Mouse (Mus musculus) left cerebral cortex, postnatal 4 days (tissue): ENCODE results near the gene Myh1. TPM values are rescaled to one million over a fixed set of nuclear protein-coding genes. Genes with fewer than 3 reads are reported as not detected.

ENCODE experiments used
- DNase-seq: peaks from one replicate; pipeline ENCODE4 v3.0.0-alpha.2; 2022
- intact Hi-C: fragments of 180-260 bp; cut with DNase I; formaldehyde crosslinking; loops from one replicate; pipeline ENCODE4 v1.15.1; 2025
- total RNA-seq, 2 experiments: library from RNA; stranded (reverse); gene quantifications; 2 replicates each; pipeline ENCODE4 v1.2.3; 2021

Gene Myh1
- under 1 TPM; 0.30 to 0.32 TPM for total RNA-seq

DNA sequence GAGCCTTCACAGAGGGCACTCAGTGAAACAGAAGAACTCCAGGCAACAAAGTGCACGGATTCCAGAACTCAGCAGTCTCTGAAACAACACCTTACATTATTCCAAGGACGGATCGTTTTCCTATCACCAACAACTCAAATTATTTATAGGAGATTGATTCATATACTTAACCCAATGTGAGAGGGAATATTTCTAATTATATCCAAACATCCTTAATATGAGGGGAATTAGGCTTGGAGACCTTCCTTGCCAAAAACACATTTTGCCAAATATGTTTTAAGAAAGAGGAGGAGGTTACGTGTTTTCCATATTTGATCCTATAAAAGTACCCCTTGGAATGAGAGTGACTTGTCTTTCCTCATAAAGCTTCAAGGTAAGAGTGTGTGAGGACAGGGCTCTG lies at the start of gene Myh1:
TSS of gene Myh1 (plus strand) at position 301 of the 400 bp plus-strand sequence.
- no peak for DNase-seq
- intact Hi-C loops, result no loop called here

DNA sequence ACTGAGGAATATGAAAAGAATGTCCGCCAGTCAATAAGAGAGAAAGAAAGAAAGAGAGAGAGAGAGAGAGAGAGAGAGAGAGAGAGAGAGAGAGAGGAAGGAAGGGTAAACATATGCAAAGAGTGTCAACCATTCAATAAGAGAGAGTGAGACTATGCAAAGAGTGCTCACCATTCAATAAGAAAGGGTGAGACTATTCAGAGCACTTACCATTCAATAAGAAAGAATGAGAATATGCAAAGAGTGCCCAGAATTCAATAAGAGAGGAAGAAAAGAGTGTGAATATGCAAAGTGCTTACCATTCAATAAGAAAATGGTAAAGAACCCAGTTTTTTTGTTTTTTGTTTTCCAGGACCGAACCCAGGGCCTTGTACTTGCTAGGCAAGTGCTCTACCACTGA lies 49.6 kb upstream of the Myh1 start:
- intact Hi-C loops, result no loop called here
- DNase-seq, result no peak

DNA sequence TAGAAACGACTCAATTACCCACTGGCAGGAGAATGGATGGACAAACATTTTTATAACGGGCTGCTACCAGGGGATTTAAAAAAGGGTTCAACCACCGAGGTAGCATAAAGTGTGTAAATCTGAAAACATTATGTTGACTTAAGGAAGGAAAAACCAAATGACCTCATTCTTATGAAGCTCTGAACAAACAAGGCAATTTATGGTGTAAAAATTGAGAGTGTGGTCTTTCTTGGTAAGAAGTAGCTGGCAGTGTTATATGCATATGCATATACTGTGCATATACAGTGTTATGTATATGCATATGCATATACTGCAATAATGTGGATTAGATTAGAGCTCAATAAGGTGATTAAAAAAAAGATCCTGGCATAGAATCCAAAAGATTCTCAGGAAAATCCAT lies 48.7 kb upstream of the Myh1 start:
- intact Hi-C loops, result no loop called here
- DNase-seq, result no peak

DNA sequence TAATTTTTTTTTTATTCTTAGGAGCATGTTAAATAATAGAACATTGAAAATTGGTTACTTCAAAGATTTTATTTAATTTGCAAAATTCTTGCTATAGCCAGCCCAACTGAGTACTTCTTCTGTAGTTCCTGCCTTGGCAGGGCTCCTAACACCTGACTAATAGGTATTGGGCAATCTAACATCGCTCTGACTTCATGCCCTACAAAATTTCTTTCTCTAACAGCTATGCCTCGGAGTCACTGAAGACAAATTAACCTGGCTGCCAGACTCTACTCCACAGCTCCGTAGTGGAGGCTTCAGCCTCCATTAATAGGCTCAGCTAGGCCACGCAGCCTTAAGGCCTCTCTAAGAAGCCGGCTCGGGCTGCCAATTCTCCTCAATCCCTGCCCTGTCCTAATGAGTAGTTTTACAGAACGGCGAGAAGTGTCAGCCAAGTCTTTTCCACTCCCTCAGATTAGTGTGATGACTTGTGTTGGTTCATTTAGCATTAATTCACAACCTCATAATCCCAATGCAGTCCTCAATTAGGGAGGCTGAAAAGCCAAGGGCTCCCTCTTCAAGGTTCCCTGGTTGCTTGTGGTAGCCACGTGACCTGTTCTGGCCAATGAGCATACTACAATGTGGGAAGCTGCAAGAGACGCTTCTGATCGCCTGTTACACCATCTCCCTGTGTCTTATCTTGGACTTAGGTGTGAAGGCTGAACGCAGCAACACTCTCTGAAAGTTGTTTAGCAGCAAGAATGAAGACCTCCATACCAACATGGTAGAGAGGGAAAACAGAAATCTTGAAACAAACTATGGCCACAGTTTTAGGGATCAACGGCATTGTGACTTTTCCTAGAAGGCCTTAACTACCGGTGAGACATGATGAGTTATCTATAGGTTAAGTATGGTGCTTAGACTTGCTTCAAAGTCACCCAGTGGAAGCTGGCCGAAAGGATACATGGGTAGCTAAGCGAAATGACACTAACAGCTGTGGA lies 47.9 kb upstream of the Myh1 start:
- no peak for DNase-seq

DNA sequence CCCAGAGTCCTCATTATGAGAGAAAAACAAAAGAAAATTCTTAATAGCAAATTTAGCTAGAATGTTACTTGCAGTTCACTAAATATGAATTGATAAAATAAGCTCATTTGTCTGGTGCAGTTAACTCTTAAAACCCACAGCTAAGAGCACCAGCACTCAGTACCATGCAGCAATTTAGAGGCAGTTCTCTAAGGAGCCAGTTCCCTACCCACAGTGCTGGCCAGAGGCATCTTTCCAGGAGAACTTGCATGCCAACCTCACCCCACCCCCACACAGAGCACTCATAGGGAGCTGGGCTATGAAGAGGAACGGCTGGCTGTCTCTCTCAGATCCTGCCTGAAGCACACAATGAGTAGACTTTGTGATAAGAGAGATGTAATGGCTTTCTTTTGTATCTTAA lies 46.7 kb upstream of the Myh1 start:
- intact Hi-C loops, result no loop called here
- DNase-seq, result peak; percentile 57

More for the DNA sequence above, 47.9 kb upstream of the Myh1 start:
- intact Hi-C loops, result no loop called here

DNA sequence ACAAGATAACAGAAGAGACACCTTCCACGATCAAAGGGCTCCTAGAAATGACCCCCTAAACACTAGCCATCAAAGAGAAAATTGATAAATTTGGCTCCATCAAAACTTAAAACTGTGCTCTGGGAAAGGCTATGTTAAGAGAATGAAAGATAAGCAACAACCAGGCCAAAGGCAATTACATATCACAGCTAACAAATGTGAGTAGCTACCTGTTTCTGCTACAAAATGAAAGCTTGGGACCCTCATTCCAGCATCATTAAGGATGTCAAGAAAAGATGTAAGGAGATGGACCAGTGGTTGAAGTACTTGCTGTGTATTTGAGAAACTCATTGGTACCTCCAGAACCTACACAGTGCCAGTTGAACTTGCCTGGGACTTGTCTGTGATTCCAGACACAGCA lies 46.0 kb upstream of the Myh1 start:
- DNase-seq, result no peak
- intact Hi-C loops, result no loop called here

DNA sequence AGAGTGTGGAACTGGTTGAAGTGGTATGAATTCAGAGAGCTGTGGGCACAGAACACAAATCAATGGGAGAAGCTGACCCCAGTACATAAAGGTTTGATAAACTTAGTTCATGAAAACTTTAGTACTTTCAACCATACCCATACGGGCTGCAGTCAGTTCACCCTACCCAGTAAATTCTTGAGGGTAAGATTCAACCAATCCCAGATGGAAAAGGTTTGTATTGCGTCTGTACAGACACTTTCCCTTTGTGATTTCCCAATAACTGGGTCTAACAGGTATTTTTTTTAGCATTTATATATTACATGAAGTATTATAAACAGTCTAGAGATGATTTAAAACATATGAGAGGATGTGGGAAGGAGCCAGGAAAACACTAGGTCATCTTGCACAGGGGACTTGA lies 44.2 kb upstream of the Myh1 start:
- no peak for DNase-seq
- intact Hi-C loops, result no loop called here

DNA sequence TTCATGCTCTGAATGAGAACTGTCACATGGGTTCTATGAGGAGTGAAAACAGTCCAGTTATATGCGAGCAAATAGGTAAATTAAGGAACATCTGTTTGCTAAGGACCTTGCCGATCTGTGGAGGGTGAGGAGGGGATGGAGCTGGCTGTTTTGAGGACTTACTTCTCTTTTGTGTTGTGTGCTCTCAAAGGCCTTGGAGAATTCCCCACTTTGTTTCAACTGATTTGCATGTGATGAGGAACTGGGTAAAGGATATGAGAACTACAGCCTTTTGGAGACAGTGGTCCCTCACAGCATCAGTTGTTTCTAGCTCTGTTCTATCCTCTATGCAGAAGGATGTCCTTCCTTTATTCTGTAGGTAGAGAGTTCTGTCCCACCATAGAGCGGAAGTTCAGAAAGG lies 39.7 kb upstream of the Myh1 start:
- DNase-seq, result no peak
- intact Hi-C loops, result no loop called here

DNA sequence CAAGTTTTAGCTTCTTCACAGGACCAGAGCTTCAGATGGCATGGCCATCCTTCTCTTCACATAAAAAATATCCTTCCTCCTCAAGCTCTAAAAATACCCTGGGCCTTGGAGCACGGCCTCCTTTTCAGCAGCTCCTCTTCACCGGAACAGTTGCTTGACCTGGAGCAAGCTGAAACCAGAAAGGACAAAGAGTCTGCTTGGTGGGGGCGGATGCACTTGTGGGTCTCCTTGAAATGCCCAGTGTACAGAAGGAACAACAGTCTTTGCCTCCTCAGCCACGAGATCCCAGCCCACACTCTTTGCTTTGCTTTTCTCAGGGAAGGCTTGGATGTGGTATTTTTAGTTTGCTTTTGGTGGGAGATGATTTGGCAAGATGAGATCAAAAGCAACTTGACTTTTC lies 36.2 kb upstream of the Myh1 start:
- no peak for DNase-seq
- intact Hi-C loops, result no loop called here

DNA sequence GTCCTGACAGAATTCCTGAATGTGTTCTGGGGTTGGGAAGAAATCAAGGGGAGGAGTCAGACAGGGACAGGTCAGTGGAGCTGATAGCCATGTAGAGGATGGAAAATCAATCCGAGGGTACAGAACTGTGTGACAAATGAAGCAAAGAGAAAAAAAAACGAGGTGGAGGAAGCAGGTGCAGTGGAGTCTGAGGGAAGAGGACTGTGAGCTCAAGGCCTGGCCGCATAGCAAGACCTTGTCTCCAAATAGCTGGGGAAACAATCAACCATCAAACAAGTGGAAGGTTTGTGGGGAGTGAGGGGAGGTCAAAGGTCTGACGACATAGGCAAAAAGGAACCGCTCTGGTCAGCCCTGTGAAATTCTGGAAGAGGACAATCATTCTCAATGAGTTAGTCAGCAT lies 35.0 kb upstream of the Myh1 start:
- no peak for DNase-seq
- intact Hi-C loops, result no loop called here

DNA sequence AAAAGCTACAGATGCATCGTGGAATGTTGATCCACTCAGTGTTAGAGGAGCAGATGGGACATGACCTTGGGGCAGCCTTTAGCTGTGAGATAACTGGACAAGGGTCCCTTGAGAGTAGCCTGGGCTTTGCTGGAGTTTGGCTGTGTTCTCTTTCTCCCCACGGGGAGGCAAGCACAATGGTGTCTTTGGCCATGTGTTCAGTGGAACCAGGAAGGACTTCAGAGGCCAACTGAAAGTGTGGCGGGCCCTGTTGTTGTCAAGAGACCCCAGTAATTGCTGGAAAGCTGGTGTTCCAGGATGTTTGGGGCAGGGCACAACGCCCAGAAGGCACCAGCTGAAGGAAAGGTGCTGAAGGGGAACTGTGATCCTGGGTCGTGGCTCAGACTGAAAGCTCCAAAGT lies 30.6 kb upstream of the Myh1 start:
- DNase-seq, result peak; percentile 17
- intact Hi-C loops, result no loop called here

DNA sequence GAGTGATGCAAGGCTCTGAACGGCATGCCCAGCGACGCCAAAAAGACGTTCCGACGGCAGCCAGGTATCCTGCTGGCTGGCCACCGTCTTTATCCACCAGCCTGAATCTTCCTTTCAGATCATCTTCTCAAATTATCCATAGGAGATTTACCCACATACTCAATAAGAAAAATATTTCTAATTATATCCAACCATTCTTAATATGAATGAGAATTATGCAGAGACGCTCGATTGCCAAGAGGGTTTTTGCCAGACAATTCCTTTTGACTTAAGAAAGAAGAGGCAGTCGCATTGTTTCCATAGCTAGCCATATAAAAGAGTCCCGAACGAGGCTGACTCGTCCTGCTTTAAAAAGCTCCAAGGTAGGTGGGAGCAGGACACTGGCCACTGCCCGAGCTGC lies 29.1 kb upstream of the Myh1 start, which contains the start of gene Myh2:
TSS of gene Myh2 (plus strand) at position 301 of the 400 bp plus-strand sequence.
- no peak for DNase-seq
- intact Hi-C loops, result no loop called here

DNA sequence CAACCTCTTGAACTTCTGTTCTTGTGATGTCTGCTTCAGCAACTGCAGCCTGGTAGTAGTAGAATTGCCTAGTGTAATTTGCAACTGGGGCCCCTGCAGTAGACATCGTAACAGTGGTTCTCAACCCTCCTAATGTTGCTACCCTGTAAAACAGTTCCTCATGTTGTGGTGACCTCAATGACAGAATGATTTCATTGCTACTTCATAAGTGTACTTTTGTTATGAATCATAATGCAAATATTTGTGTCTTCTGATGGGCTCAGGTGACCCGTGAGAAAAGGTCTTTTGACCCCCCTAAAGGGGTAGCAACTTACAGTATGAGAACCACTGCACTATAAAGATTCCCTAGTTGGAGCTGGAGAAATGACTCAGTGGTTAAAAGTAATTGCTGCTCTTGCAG lies 27.4 kb upstream of the Myh1 start:
- no peak for DNase-seq
- intact Hi-C loops, result no loop called here

DNA sequence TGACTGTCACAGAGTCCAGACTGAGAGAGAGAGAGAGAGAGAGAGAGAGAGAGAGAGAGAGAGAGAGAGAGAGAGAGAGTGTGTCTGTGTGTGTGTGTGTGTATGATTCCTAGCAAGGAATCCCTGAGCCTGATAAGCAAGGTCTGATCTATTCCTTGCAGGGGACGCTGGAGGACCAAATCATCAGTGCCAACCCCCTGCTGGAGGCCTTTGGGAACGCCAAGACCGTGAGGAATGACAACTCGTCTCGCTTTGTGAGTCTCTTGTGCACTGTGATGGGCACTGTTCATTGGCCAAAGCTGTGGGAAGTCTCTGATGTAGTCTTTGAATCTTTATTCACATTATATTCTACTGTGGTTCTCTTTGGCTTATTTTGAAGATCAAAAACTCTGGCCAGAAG lies 23.5 kb upstream of the Myh1 start:
- peak; percentile 34 for DNase-seq
- intact Hi-C loops, result no loop called here

DNA sequence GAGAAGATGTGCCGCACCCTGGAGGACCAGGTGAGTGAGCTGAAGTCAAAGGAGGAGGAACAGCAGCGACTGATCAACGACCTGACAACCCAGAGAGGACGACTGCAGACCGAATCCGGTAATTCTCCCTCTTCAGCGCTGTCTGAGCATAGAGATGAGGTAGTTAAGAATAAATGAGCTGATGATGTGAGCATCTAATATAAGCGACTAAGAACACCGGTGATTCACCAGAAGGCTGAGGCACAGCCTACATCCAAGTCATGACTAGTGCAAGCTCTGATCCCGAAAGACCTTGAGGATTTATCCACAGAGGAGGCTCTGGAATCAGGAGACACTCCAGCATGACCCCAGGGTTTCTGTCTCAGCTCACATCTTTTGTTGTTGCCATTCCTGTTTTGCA lies 9.5 kb upstream of the Myh1 start:
- no peak for DNase-seq
- intact Hi-C loops, result no loop called here

DNA sequence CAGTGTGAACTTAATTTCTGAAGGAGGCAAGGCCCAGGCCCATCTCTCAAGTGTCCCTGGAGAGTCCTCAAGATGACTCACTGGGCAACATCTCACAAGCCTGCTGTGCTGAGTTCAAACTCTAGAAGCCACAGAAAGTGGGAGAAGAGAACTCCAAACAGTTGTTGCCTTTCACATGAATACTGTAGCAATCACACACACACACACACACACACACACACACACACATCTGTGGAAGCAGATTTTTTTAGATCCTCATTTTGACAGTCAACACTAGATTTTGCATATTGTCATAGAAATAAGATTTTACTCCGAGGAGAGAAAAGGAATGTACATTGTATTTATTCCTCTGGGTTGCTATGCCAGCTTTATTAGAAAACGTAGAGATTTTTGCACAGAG lies 9.0 kb upstream of the Myh1 start:
- intact Hi-C loops, result no loop called here
- DNase-seq, result no peak

DNA sequence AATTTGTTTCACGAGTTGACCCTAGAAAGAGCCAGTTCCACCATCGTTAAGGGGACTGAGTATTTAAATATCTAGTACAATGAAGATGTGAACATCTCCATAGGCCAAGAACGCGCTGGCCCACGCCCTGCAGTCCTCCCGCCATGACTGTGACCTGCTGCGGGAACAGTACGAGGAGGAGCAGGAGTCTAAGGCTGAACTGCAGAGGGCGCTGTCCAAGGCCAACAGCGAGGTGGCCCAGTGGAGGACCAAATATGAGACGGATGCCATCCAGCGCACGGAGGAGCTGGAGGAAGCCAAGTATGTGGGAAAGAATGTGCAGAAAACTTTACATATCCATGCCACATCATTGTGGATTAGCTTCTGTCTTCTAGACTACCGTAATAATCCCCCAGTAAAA lies 8.4 kb upstream of the Myh1 start:
- no peak for DNase-seq
- intact Hi-C loops, result no loop called here

DNA sequence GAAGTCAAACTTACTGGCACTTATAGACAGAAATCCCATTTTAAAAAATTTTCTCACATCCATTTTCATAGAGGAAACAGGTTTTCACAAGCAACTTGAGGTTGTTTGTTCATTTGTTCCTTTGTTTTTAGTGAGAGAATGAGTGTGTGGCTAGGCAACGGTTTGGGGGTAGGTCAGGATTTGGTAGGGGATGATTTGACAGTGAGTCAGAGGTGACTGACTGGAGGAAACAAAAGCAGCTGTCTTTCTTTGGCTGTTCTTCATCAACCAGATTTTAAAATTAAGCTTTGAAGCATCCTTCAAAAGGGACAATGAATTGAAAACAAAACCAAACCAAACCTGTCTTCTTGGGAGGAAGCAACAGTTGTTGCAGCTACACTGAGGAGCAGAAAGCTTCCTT lies 531 bp upstream of the Myh1 start:
- DNase-seq, result no peak
- intact Hi-C loops, result no loop called here

DNA sequence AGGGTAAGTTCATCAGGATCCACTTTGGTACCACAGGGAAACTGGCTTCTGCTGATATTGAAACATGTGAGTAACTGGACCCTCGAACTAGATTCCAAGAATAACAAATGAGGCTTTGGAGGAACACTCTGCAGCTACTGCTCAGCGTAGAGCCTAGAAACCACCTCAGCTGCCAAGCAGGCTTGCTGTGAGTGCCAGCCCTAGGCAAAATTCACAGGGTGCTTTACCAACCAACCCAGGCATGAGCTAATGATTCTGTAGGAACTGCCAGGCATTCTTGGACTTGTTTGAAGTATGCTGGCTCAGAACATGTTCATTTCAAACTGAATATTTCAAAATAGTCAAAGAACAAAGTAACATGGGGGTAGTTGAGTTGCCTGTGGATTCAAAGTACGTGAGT lies 4.9 kb downstream of the Myh1 start:
- DNase-seq, result peak; percentile 10
- intact Hi-C loops, result no loop called here

DNA sequence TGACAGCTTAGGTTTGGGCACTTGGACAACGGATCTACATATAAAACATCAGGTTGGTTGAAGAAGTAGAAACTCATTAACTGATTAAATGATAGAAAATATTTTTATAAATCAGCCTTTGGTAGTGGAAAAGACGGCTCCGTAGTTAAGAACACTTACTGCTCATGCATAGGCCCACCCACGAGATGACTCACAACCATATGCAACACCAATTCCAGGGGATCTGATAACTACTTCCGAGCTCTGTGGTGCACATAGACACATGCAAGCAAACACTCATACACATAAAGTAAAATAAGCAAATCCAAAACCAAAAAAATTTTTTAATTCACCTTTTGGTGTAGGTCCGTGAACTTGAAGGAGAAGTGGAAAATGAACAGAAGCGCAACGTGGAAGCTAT lies 22.0 kb downstream of the Myh1 start:
- no peak for DNase-seq
- intact Hi-C loops, result no loop called here

DNA sequence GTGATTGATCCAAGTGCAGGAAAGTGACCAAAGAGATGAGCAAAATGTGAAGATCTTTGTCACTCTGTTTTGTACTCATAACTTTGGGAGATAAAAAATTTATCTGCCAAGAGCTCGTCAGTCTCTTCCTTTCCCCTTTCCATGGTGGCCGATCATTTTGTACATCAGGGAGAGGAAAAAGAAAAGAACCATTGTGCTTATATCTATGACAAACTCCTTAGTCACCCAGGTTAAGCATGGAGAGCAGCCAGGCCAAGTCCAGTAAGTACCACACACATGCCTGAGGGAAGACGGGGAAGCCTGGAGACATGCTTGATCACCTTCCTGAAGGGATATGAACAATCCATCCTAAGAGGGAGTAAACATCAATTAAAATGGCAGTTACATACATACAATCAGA lies 24.6 kb downstream of the Myh1 start:
- DNase-seq, result no peak
- intact Hi-C loops, result no loop called here

DNA sequence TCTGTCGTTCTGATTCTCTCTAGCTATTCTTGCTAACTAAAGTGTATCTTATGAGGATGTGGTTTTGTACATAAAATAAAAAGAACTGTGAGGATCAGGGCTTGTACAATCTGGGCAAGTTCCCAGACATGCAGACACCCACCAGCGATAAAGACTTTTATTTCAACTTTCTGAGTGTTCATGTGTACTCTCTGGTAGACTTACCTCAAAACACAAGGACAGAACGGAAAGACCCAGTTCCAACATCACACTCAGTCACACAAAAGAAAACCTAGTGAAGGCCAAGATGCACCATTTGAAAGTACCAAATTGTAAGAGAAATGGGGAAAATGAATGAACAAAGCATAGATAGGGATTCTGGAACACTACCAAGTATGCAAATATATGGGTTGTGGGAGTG lies 28.9 kb downstream of the Myh1 start:
- intact Hi-C loops, result no loop called here
- DNase-seq, result no peak

DNA sequence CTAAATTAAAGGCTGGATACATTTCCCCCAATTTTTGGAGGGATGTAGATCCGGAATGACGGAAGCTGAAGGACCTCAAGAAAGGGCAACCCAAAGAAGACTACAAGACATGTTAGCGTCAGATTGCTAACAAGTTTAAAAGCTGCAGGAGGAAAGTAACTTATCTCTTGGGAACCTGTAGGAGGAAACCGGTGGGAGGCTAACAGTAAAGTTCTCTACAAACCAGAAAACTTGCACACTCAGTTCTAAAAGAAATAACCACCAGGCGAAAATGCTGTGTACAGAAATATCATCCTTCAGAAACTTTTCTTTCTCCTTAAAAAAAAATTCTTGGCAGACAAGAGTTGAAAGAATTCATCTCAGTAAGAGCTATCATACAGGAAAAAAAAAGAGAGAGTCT lies 29.3 kb downstream of the Myh1 start:
- intact Hi-C loops, result no loop called here

More for the DNA sequence above, 29.3 kb downstream of the Myh1 start:
- no peak for DNase-seq
